Mouse (Mus musculus) adipocyte (in vitro differentiated cells): ENCODE measurements at regions not wholly inside any gene's neighbourhood (a gene's known extent, or its start where the extent isn't known, plus 50 kb on each side); places are given as distances from the start of the nearest gene placed in this dataset.
"Not testable (repeated sequence)": the region's sequence is repeated elsewhere in the genome, so short reads cannot be mapped to it uniquely, and the experiment has no call there.

Experiments
- DNase-seq: peaks from one replicate; pipeline ENCODE4 v3.0.0-alpha.2; 2016; ENCODE audit warnings: low spot score

GRCm38 (mm10) chr3:22006113-22006512 is 70.3 kb upstream of the Tbl1xr1 start:
- peak; percentile 93 for DNase-seq

GRCm38 (mm10) chr3:22006651-22007050 is 69.8 kb upstream of the Tbl1xr1 start:
- no peak for DNase-seq

GRCm38 (mm10) chr3:22007736-22008135 is 68.7 kb upstream of the Tbl1xr1 start:
- DNase-seq: no peak

GRCm38 (mm10) chr3:22008432-22008831 is 68.0 kb upstream of the Tbl1xr1 start:
- DNase-seq: no peak

GRCm38 (mm10) chr3:22009898-22010699 is 66.4 kb upstream of the Tbl1xr1 start:
- peak; percentile 52 for DNase-seq

GRCm38 (mm10) chr3:22010700-22010991 is 65.8 kb upstream of the Tbl1xr1 start:
- DNase-seq: not testable (repeated sequence)

GRCm38 (mm10) chr3:22021360-22021935 is 55.0 kb upstream of the Tbl1xr1 start:
- DNase-seq: no peak

- DNase-seq: no peak
Observed at GRCm38 (mm10) chr3:22022418-22022817, 54.0 kb upstream of the Tbl1xr1 start.

GRCm38 (mm10) chr3:22023049-22023448 is 53.4 kb upstream of the Tbl1xr1 start:
- DNase-seq: no peak

GRCm38 (mm10) chr3:22023551-22023950 is 52.9 kb upstream of the Tbl1xr1 start:
- no peak for DNase-seq

- DNase-seq: no peak
Observed at GRCm38 (mm10) chr3:22024200-22024599, 52.3 kb upstream of the Tbl1xr1 start.

- DNase-seq: no peak
Observed at GRCm38 (mm10) chr3:22025119-22025518, 51.3 kb upstream of the Tbl1xr1 start.

- DNase-seq: no peak
Observed at GRCm38 (mm10) chr3:22025615-22026014, 50.8 kb upstream of the Tbl1xr1 start.
